Mouse (Mus musculus): ENCODE results near the gene Efna5.

GRCm38 (mm10) chr17:62721595-62721994, 159.5 kb downstream of the Efna5 start:
- no peak for TF ChIP-seq CTCF (IDR thresholded peaks at IDR 0.05; ENCODE audit: low read depth, low read length)
- no peak for TF ChIP-seq POLR2A (IDR thresholded peaks at IDR 0.05; ENCODE audit: extremely low read depth, insufficient read depth, low read length)
